Mouse (Mus musculus): ENCODE measurements at regions not wholly inside any gene's neighbourhood (a gene's known extent, or its start where the extent isn't known, plus 50 kb on each side); places are given as distances from the start of the nearest gene placed in this dataset.

DNA sequence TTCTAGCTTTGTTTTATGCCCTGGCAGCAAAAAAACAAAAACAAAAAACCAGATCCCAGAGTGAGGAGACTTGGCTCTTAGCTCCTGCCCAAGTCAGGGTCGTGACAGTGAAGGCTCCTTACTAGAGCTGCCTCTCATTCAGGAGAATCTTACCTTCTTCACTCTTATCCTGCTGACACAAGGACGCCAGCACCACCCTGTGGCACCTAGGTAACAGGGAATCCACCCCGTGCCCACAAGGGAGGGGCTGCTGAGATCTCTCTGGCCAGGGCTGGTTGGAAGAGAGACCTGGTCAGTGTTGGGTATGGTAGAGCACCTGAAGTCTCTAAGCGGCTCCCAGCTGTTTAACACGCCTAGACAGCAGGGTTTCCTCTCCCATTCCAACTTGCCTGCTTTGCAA, 139.3 kb downstream of the Cyp26a1 start:
- no peak for DNase-seq (ENCODE audit: low read depth, low spot score)
